Mouse (Mus musculus): ENCODE measurements at regions not wholly inside any gene's neighbourhood (a gene's known extent, or its start where the extent isn't known, plus 50 kb on each side); places are given as distances from the start of the nearest gene placed in this dataset.

DNA sequence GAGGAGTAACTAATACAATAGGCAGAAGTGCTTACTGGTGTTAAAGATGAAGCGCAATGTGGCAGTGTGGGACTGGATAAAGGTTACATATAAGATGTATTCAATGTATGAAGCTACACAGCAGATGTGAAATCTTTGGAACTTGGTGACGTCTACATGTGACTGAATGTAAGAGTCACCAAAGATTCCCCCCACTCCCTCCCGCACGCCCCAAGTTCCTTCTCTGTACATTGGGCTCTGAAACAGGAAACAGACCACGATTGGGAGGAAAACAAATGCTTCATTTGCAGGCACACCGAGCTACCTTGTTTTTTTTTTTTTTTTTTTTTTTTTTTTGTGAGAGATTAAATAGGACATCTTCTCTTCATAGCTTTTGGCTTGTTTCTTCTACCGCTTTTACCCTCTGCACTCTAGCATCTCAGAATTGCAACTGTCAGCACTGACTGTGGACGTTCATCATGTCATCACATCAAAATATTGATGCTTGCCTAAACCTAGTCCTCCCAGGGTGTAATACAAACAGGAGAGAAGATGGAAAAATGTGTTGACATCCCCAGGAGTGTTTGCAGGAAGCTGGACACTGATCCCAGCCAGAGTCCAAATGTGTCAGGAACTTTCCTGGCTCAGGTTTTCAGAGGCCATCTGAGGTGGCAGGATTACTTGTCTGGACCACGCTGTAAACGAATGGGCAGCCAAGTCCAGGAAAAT, 208.0 kb upstream of the Ccdc122 start:
- no peak overlapping the region for H3K9ac ChIP-seq (ENCODE audit: low read depth, low read length)
- H3K4me1 ChIP-seq (ENCODE audit: control insufficient read depth, insufficient read depth, low read length) = 0 out of 2 replicates have a peak, but pooled peaks cover 4% of the 10 kb centered on the region
- ATAC-seq = no peak
- 83% methylated on average over 10 of the region's 10 CpGs for WGBS
- no peaks in the 10 kb centered on the region for H3K27me3 ChIP-seq (ENCODE audit: control insufficient read depth, insufficient read depth, low read depth, low read length)
- no peak overlapping the region for H3K4me2 ChIP-seq (ENCODE audit: low read length)
- no peak overlapping the region for H3K4me3 ChIP-seq (ENCODE audit: low read depth, low read length)
- no peak overlapping the region for H3K27ac ChIP-seq (ENCODE audit: low read length)
- H3K36me3 ChIP-seq (ENCODE audit: control insufficient read depth, insufficient read depth, low read length) = no peaks in the 10 kb centered on the region
- H3K9me3 ChIP-seq (replicated peaks; ENCODE audit: control insufficient read depth, low read length, poor library complexity, severe bottlenecking) = peaks cover 5% of the 10 kb centered on the region

DNA sequence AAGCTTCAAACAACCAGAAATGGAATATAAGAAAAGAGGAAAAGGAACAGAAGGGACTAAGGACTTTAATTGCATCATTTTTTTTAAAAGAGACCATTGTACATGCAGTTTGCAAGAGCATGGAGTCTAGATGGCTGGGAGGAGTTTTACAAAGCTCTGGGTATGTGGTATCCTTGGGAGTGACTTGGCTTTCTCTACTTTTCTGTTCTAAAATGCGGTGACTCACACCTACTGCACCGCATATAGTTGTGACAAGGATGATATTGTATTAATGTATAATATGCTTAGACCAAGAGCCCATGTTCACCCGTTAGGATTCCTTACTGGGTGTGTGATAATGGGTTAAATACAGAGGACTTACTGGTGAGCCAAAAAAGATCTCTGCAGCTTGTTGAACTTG, 212.5 kb upstream of the Ccdc122 start:
- Histone ChIP-seq H3K9me3 (replicated peaks; ENCODE audit: control insufficient read depth, low read length, poor library complexity, severe bottlenecking) (no peaks in the 10 kb centered on the region), H3K27me3 (ENCODE audit: control insufficient read depth, insufficient read depth, low read depth, low read length) (no peaks in the 10 kb centered on the region), H3K27ac (ENCODE audit: low read length) (no peak overlapping the region), H3K4me3 (ENCODE audit: low read depth, low read length) (no peak overlapping the region), H3K9ac (ENCODE audit: low read depth, low read length) (no peak overlapping the region), H3K4me2 (ENCODE audit: low read length) (no peak overlapping the region), H3K36me3 (ENCODE audit: control insufficient read depth, insufficient read depth, low read length) (no peaks in the 10 kb centered on the region), H3K4me1 (ENCODE audit: control insufficient read depth, insufficient read depth, low read length) (0 out of 2 replicates have a peak, but pooled peaks cover 6% of the 10 kb centered on the region)
- WGBS = 96% methylated on average over 3 of the region's 3 CpGs
- no peak for ATAC-seq

DNA sequence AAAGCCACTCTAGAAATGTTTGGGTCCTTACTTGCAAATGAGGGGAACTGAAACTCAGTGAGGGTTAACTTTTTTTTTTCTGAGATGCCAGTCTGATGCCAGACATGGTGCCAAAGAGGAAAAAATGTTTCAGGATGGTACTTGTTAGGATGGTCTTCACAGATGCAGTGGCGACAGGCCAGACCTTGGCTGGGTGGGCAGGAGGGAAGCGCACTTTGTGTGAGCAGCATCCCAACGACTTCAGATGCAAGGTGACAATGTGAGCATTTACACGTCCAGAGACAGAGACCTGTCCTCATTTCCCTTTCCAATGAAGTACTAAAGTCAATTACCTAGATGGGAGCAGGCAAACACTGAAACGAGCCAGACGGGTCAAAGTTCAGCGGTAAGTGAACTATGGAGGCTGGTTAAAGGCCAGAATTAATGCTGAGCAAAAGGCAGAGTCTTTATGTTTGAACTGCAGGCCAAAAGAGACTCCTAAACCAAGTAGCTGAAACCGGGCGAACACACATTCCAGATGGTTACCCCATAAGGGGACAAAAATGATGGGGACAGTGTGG, 213.7 kb upstream of the Ccdc122 start:
- ATAC-seq = no peak
- no peak overlapping the region for H3K9ac ChIP-seq (ENCODE audit: low read depth, low read length)
- H3K27me3 ChIP-seq (ENCODE audit: control insufficient read depth, insufficient read depth, low read depth, low read length) = no peaks in the 10 kb centered on the region
- H3K4me1 ChIP-seq (ENCODE audit: control insufficient read depth, insufficient read depth, low read length) = 0 out of 2 replicates have a peak, but pooled peaks cover 4% of the 10 kb centered on the region
- WGBS = 83% methylated on average over 9 of the region's 9 CpGs
- H3K27ac ChIP-seq (ENCODE audit: low read length) = no peak overlapping the region
- H3K4me2 ChIP-seq (ENCODE audit: low read length) = no peak overlapping the region
- H3K9me3 ChIP-seq (replicated peaks; ENCODE audit: control insufficient read depth, low read length, poor library complexity, severe bottlenecking) = no peaks in the 10 kb centered on the region
- H3K36me3 ChIP-seq (ENCODE audit: control insufficient read depth, insufficient read depth, low read length) = no peaks in the 10 kb centered on the region
- no peak overlapping the region for H3K4me3 ChIP-seq (ENCODE audit: low read depth, low read length)

DNA sequence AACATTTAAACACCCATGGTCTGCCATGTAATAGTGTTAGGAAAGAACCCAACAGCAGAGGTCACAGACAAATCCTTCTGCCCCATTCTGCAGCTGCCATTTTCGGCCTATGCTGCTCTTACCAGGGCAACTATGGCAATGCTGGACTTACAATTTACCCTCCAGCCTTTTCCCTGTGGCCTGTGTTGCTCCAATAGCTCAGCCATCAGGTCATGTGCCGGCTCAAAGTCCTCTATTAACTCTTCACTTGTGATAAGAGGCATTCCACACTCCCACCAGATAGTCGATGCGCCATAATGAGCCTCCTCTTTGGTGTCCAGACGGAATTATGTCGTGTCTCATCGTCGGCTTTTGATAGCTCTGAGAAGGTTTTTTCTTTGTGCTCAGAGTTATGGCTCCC, 214.7 kb upstream of the Ccdc122 start:
- no peaks in the 10 kb centered on the region for H3K36me3 ChIP-seq (ENCODE audit: control insufficient read depth, insufficient read depth, low read length)
- no peak for ATAC-seq
- H3K9me3 ChIP-seq (replicated peaks; ENCODE audit: control insufficient read depth, low read length, poor library complexity, severe bottlenecking) = no peaks in the 10 kb centered on the region
- 0 out of 2 replicates have a peak, but pooled peaks cover 2% of the 10 kb centered on the region for H3K4me1 ChIP-seq (ENCODE audit: control insufficient read depth, insufficient read depth, low read length)
- no peaks in the 10 kb centered on the region for H3K27me3 ChIP-seq (ENCODE audit: control insufficient read depth, insufficient read depth, low read depth, low read length)
- H3K4me2 ChIP-seq (ENCODE audit: low read length) = no peak overlapping the region
- H3K4me3 ChIP-seq (ENCODE audit: low read depth, low read length) = no peak overlapping the region
- WGBS = 71% methylated on average over 8 of the region's 8 CpGs
- H3K9ac ChIP-seq (ENCODE audit: low read depth, low read length) = no peak overlapping the region
- H3K27ac ChIP-seq (ENCODE audit: low read length) = no peak overlapping the region

DNA sequence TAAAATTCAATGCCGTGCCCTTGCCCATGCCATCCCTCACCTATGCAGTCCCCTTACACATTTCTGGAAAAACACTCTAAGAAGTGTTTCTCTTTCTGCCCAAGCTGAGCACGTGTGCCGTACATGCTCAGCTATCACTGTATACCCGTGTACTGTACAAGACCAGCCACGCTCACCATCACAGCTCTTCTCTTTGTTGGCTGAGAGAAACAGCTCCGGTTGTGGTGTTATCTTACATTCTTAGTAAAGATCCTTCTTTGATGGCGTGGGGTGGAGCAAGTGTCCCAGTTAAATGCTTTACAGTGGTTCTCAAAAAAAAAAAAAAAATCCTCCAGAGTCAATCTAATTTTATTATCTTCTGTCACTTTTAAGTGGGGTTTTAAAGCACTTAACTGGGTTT, 215.1 kb upstream of the Ccdc122 start:
- no peaks in the 10 kb centered on the region for H3K36me3 ChIP-seq (ENCODE audit: control insufficient read depth, insufficient read depth, low read length)
- H3K27me3 ChIP-seq (ENCODE audit: control insufficient read depth, insufficient read depth, low read depth, low read length) = no peaks in the 10 kb centered on the region
- no peak for ATAC-seq
- no peak overlapping the region for H3K4me3 ChIP-seq (ENCODE audit: low read depth, low read length)
- no peak overlapping the region for H3K9ac ChIP-seq (ENCODE audit: low read depth, low read length)
- H3K4me2 ChIP-seq (ENCODE audit: low read length) = no peak overlapping the region
- WGBS = 89% methylated on average over 7 of the region's 7 CpGs
- H3K4me1 ChIP-seq (ENCODE audit: control insufficient read depth, insufficient read depth, low read length) = 0 out of 2 replicates have a peak, but pooled peaks cover 2% of the 10 kb centered on the region
- H3K27ac ChIP-seq (ENCODE audit: low read length) = no peak overlapping the region
- no peaks in the 10 kb centered on the region for H3K9me3 ChIP-seq (replicated peaks; ENCODE audit: control insufficient read depth, low read length, poor library complexity, severe bottlenecking)

DNA sequence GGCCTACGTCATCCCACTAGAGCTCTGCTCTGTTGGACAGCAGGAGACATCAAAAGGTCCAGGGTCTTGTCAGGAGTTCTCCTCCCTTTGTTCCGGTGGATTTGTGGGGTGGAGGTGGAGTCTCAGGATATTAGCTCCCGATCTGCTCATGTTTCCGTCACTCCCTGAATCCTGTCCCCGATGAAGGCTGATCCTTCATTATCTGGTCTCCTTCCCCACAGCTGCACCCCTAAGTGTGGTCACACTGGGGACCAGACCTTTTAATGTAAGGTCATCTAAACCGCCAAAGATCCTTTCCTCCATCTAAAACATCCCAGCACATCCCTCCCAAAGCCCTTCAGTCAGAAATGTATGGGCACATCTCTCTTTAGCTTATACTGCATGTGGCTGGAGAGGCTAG, 215.6 kb upstream of the Ccdc122 start:
- Histone ChIP-seq H3K4me2 (ENCODE audit: low read length) (no peak overlapping the region), H3K9ac (ENCODE audit: low read depth, low read length) (no peak overlapping the region), H3K27ac (ENCODE audit: low read length) (no peak overlapping the region), H3K36me3 (ENCODE audit: control insufficient read depth, insufficient read depth, low read length) (no peaks in the 10 kb centered on the region), H3K9me3 (replicated peaks; ENCODE audit: control insufficient read depth, low read length, poor library complexity, severe bottlenecking) (no peaks in the 10 kb centered on the region), H3K4me1 (ENCODE audit: control insufficient read depth, insufficient read depth, low read length) (0 out of 2 replicates have a peak, but pooled peaks cover 2% of the 10 kb centered on the region), H3K4me3 (ENCODE audit: low read depth, low read length) (no peak overlapping the region), H3K27me3 (ENCODE audit: control insufficient read depth, insufficient read depth, low read depth, low read length) (no peaks in the 10 kb centered on the region)
- no peak for ATAC-seq
- WGBS = 55% methylated on average over 6 of the region's 6 CpGs

DNA sequence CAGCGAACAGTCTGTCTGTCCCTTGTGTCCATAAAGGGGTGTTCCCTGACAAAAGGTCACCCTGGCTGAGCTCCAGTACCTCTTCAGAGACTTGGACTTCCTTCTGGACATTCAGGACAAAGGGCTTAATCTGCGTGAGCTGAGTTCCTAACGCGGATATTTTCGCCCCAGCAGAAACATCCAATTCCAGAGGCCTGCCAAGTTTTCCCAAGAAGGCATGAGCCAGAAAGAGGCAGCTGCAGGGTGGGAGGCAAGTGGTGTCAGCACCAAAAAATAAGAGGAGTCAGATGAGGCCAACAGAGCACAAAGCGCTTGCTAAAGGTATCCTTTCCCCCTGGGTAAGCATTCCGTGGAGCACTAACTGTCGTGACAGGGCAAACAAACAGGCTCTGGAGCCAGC, 216.9 kb upstream of the Ccdc122 start:
- ATAC-seq = peak; percentile 45; the same call in 1 of the 2 replicates
- 20% methylated on average over 8 of the region's 8 CpGs for WGBS
- Histone ChIP-seq H3K4me2 (ENCODE audit: low read length) (no peak overlapping the region), H3K36me3 (ENCODE audit: control insufficient read depth, insufficient read depth, low read length) (no peaks in the 10 kb centered on the region), H3K9me3 (replicated peaks; ENCODE audit: control insufficient read depth, low read length, poor library complexity, severe bottlenecking) (no peaks in the 10 kb centered on the region), H3K4me1 (ENCODE audit: control insufficient read depth, insufficient read depth, low read length) (0 out of 2 replicates have a peak, but pooled peaks cover 2% of the 10 kb centered on the region), H3K27ac (ENCODE audit: low read length) (0 out of 2 replicates have a peak overlapping the region, but pooled peaks have one; percentile 23), H3K27me3 (ENCODE audit: control insufficient read depth, insufficient read depth, low read depth, low read length) (no peaks in the 10 kb centered on the region), H3K4me3 (ENCODE audit: low read depth, low read length) (no peak overlapping the region), H3K9ac (ENCODE audit: low read depth, low read length) (no peak overlapping the region)

DNA sequence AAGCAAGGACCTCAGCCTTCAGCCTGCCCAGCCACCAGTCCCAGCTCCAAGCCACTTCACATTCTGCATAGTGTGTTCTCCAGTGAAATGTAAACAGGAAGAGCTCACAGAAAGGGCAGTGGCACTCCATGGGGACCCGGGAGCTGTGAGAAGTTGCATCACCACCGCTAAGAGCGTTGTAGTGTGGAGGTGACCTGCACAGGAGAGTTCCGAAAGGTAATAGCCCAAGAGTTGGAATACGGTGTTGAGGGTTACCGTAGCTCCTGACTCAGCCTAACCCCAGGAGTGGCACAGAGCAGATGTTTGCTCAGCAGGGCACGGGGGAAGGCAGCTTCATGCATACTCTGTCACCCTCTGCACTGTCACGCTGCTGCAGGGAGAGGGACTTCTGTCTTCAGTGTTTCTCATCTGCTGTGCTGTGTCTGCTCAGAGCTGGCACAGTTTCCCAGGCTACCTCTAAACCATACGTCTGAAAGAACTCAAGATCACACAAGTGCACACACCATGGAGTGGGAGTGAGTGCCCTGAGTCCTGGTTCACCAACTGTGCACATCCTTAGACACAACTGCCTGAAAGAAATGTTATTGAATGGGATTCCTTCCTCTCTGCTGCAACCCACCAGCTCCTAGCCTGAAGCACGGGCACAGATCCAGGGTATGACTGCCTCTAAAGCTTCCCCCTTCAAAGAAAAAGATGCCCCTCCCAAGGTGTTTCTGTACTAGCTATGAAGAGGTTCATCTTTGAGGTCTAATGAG, 218.1 kb upstream of the Ccdc122 start:
- 0 out of 2 replicates have a peak, but pooled peaks cover 4% of the 10 kb centered on the region for H3K4me1 ChIP-seq (ENCODE audit: control insufficient read depth, insufficient read depth, low read length)
- 0 out of 2 replicates have a peak, but pooled peaks have one; percentile 17 for ATAC-seq
- WGBS = 67% methylated on average over 10 of the region's 10 CpGs

More for the DNA sequence above, 218.1 kb upstream of the Ccdc122 start:
- Histone ChIP-seq H3K27me3 (ENCODE audit: control insufficient read depth, insufficient read depth, low read depth, low read length) (no peaks in the 10 kb centered on the region), H3K36me3 (ENCODE audit: control insufficient read depth, insufficient read depth, low read length) (no peaks in the 10 kb centered on the region), H3K4me2 (ENCODE audit: low read length) (no peak overlapping the region), H3K9ac (ENCODE audit: low read depth, low read length) (no peak overlapping the region), H3K9me3 (replicated peaks; ENCODE audit: control insufficient read depth, low read length, poor library complexity, severe bottlenecking) (no peaks in the 10 kb centered on the region), H3K4me3 (ENCODE audit: low read depth, low read length) (no peak overlapping the region), H3K27ac (ENCODE audit: low read length) (no peak overlapping the region)
